Comparison of ENCODE assay signal across 8 mouse cellular contexts in genomic region chr12:55473250-55474208, GRCm38 (mm10). TPM values are rescaled to one million over a fixed set of nuclear protein-coding genes. Genes with fewer than 3 reads are reported as not detected.
DNase-seq lines count a peak whose midpoint lies in the region; ATAC-seq and TF ChIP-seq lines count a peak whose summit lies in the region.

No protein-coding gene starts in this region.

- H3K4me1 ChIP-seq in intestine, postnatal 0 days (replicated peaks; ENCODE audit: control insufficient read depth, insufficient read depth, low read length) = peaks cover 10% of the 10 kb centered on the region
- H3K4me1 ChIP-seq in lung, embryonic 15.5 days = peaks cover 8% of the 10 kb centered on the region; the same call in 1 of the 2 replicates

- H3K9ac ChIP-seq in intestine, postnatal 0 days (ENCODE audit: low read depth, low read length) = no peak overlapping the region
- H3K9ac ChIP-seq in lung, embryonic 15.5 days = no peak overlapping the region

- H3K4me2 ChIP-seq in intestine, postnatal 0 days (replicated peaks; ENCODE audit: low read depth) = peak overlapping the region; percentile 32
- H3K4me2 ChIP-seq in lung, embryonic 15.5 days = no peak overlapping the region

- TF ChIP-seq CTCF in intestine, postnatal 0 days (IDR thresholded peaks at IDR 0.05; ENCODE audit: low read depth) = no peak

- H3K27me3 ChIP-seq in intestine, postnatal 0 days (replicated peaks; ENCODE audit: control insufficient read depth, insufficient read depth, low read length) = no peaks in the 10 kb centered on the region
- H3K27me3 ChIP-seq in lung, embryonic 15.5 days = no peaks in the 10 kb centered on the region

- intact Hi-C loops in left cerebral cortex, postnatal 4 days (cut with DNase I) = no loop called here

- H3K36me3 ChIP-seq in intestine, postnatal 0 days (ENCODE audit: control insufficient read depth, insufficient read depth) = no peaks in the 10 kb centered on the region
- no peaks in the 10 kb centered on the region for H3K36me3 ChIP-seq in lung, embryonic 15.5 days

- peak; percentile 69 for ATAC-seq in intestine, postnatal 0 days
- ATAC-seq in lung, embryonic 15.5 days (ENCODE audit: borderline replicate concordance, extremely low read depth, low FRiP score, low TSS enrichment) = peak; percentile 57; the same call in 1 of the 2 replicates

- peak overlapping the region; percentile 65 for H3K27ac ChIP-seq in intestine, postnatal 0 days (ENCODE audit: low read depth, low read length)
- 0 out of 2 replicates have a peak overlapping the region, but pooled peaks have one; percentile 22 for H3K27ac ChIP-seq in lung, embryonic 15.5 days

- no peaks in the 10 kb centered on the region for H3K9me3 ChIP-seq in intestine, postnatal 0 days (ENCODE audit: control insufficient read depth)
- H3K9me3 ChIP-seq in lung, embryonic 15.5 days = no peaks in the 10 kb centered on the region

- peak; percentile 68 for DNase-seq in 3T3-L1 (ENCODE audit: low read depth, low spot score)
- peak; percentile 63 for DNase-seq in R1 (ENCODE audit: low read depth, low spot score)
- DNase-seq in heart, adult 11 months = peak; percentile 99
- DNase-seq in yolk sac, embryonic 10.5 days (ENCODE audit: low spot score) = peak; percentile 74
- no peak for DNase-seq in left cerebral cortex, postnatal 4 days
- no peak for DNase-seq in spleen, adult 18-20 months

- H3K4me3 ChIP-seq in intestine, postnatal 0 days (ENCODE audit: low read depth, low read length) = no peak overlapping the region
- H3K4me3 ChIP-seq in lung, embryonic 15.5 days = no peak overlapping the region

- 14% methylated on average over 8 of the region's 8 CpGs for WGBS in intestine, postnatal 0 days
- WGBS in lung, embryonic 15.5 days = 24% methylated on average over 8 of the region's 8 CpGs

RNA-seq across cellular contexts. Expression of gene Nfkbia, which starts 18.9 kb away (rescaled TPM):
- polyA plus RNA-seq in intestine, postnatal 0 days (2015; fragmentation: Nextera tagmentation; extraction: Ambion mirVana) = 47.1 and 49.7 TPM in 2 replicates
- 110 and 116 TPM in 2 replicates for polyA plus RNA-seq in lung, embryonic 15.5 days (2015; fragmentation: Nextera tagmentation; extraction: Ambion mirVana)
- 10 to 100 TPM; 26.8 to 33.6 TPM for total RNA-seq in left cerebral cortex, postnatal 4 days (2021)

Comparison
In these comparisons a context has a peak if more than half of its experiments do, and no peak if none do; other contexts are left out.
1. DNase-seq: peak in 3T3-L1 (single experiment), R1 (single experiment), heart, adult 11 months (single experiment) and yolk sac, embryonic 10.5 days (single experiment); none in left cerebral cortex, postnatal 4 days (single experiment) and spleen, adult 18-20 months (0 of 2).